In genomic region chr15:96319335-96319734, GRCm38 (mm10) we compare ENCODE assay signal across 16 mouse cellular contexts. TPM values are rescaled to one million over a fixed set of nuclear protein-coding genes. Genes with fewer than 3 reads are reported as not detected.
DNase-seq lines count a peak whose midpoint lies in the region; ATAC-seq and TF ChIP-seq lines count a peak whose summit lies in the region.
"Had no signal": no experiment of that assay in that cellular context is flagged by ENCODE, and none has a peak within 500 bp of the region (broad histone marks: within the 10 kb centered on the region; RNA-seq: fewer than 3 reads in every experiment).

No protein-coding gene starts in this region.

- H3K36me3 ChIP-seq in neural tube, embryonic 13.5 days: no peaks in the 10 kb centered on the region
- H3K36me3 ChIP-seq: lung, embryonic 15.5 days had no signal

- H3K9me3 ChIP-seq in neural tube, embryonic 13.5 days: no peaks in the 10 kb centered on the region
- H3K9me3 ChIP-seq: embryonic facial prominence, embryonic 13.5 days; forebrain, embryonic 10.5 days; heart, embryonic 12.5 days; hindbrain, embryonic 12.5 days; lung, embryonic 15.5 days; megakaryocyte, embryonic 14.5 days had no signal

- no peaks in the 10 kb centered on the region for H3K27me3 ChIP-seq in neural tube, embryonic 13.5 days
- H3K27me3 ChIP-seq: embryonic facial prominence, embryonic 13.5 days; heart, embryonic 12.5 days; hindbrain, embryonic 12.5 days; lung, embryonic 15.5 days; megakaryocyte, embryonic 14.5 days had no signal

- ATAC-seq in neural tube, embryonic 13.5 days (ENCODE audit: low read depth): no peak
- ATAC-seq in inflammation-experienced regulatory T-cells, adult 6 months: no peak

- H3K4me1 ChIP-seq in neural tube, embryonic 13.5 days (replicated peaks): peaks cover 19% of the 10 kb centered on the region
- H3K4me1 ChIP-seq: embryonic facial prominence, embryonic 13.5 days; forebrain, embryonic 10.5 days; hindbrain, embryonic 12.5 days had no signal

- no peak overlapping the region for H3K9ac ChIP-seq in neural tube, embryonic 13.5 days
- H3K9ac ChIP-seq: embryonic facial prominence, embryonic 13.5 days; heart, embryonic 12.5 days; hindbrain, embryonic 12.5 days; lung, embryonic 15.5 days had no signal

- H3K4me3 ChIP-seq in gastrocnemius, adult 2 months: no peak overlapping the region
- H3K4me3 ChIP-seq in neural tube, embryonic 13.5 days: no peak overlapping the region
- H3K4me3 ChIP-seq: embryonic facial prominence, embryonic 13.5 days; forebrain, embryonic 10.5 days; heart, embryonic 12.5 days; hindbrain, embryonic 12.5 days; lung, embryonic 15.5 days; megakaryocyte, embryonic 14.5 days had no signal

- no peak for DNase-seq in gastrocnemius, adult 2 months
- no peak for DNase-seq in gastrocnemius, postnatal 36 days
- DNase-seq in neural tube, embryonic 10.5 days (ENCODE audit: extremely low spot score, low spot score): no peak
- peak; percentile 47 to 56 for DNase-seq in cerebellum, postnatal 14 days
- no peak for DNase-seq in heart, postnatal 4 days
- DNase-seq: adrenal gland, postnatal 14 days; B cell, adult 2 months; kidney, adult 2 months had no signal

- WGBS in neural tube, embryonic 13.5 days: 72% methylated on average over 8 of the region's 8 CpGs

- no peak overlapping the region for H3K27ac ChIP-seq in gastrocnemius, adult 2 months
- 0 out of 2 replicates have a peak overlapping the region, but pooled peaks have one; percentile 13 for H3K27ac ChIP-seq in neural tube, embryonic 13.5 days (replicated peaks)
- H3K27ac ChIP-seq: embryonic facial prominence, embryonic 13.5 days; forebrain, embryonic 10.5 days; hindbrain, embryonic 12.5 days; lung, embryonic 15.5 days had no signal

- peak; percentile 33; the same call in 1 of the 2 replicates for TF ChIP-seq CTCF in gastrocnemius, adult 2 months (IDR thresholded peaks at IDR 0.05)

- no peak overlapping the region for H3K4me2 ChIP-seq in neural tube, embryonic 13.5 days
- H3K4me2 ChIP-seq: embryonic facial prominence, embryonic 13.5 days; heart, embryonic 12.5 days; hindbrain, embryonic 12.5 days; lung, embryonic 15.5 days had no signal

- intact Hi-C loops in gastrocnemius, adult 2 months (cut with DNase I): no loop called here
- intact Hi-C loops in gastrocnemius, postnatal 36 days (cut with DNase I): no loop called here

RNA-seq across cellular contexts. Expression of gene Arid2, which starts 32.0 kb away (rescaled TPM):
- total RNA-seq in gastrocnemius, adult 2 months (2021): 10 to 100 TPM; 13.1 to 13.2 TPM
- 10 to 100 TPM; 11.0 to 13.1 TPM for total RNA-seq in gastrocnemius, postnatal 36 days (2021)
- polyA plus RNA-seq in neural tube, embryonic 13.5 days (2015; fragmentation: Nextera tagmentation; extraction: Ambion mirVana): 23.9 and 27.0 TPM in 2 replicates
- 10 to 100 TPM; 13.7 to 21.7 (median 17.0) TPM for polyA plus RNA-seq in inflammation-experienced regulatory T-cells, adult 6 months (2017; shearing (Covaris generic))
- total RNA-seq in heart, postnatal 4 days (2021): 10 to 100 TPM; 42.9 to 47.6 TPM

Comparison
In these comparisons a context has a peak if more than half of its experiments do, and no peak if none do; other contexts are left out.
1. DNase-seq: peak in cerebellum, postnatal 14 days (2 of 2); none in gastrocnemius, adult 2 months (single experiment), gastrocnemius, postnatal 36 days (0 of 2), neural tube, embryonic 10.5 days (single experiment) and heart, postnatal 4 days (single experiment).